Mouse (Mus musculus) lung, adult 2 months (tissue): ENCODE results near the gene Scamp4.

Source experiments
- CTCF ChIP-seq: fragments of 200-500 bp; IDR thresholded peaks from 2 replicates; pipeline ENCODE4 v1.5.1; 2011; ENCODE audit warnings: mild to moderate bottlenecking, low read length, control low read depth; ENCODE audit not compliant: insufficient read depth
- POLR2A ChIP-seq: fragments of 200-500 bp; IDR thresholded peaks from 2 replicates; pipeline ENCODE4 v1.6.1; 2011; ENCODE audit warnings: low read depth, mild to moderate bottlenecking, control low read depth, low read length, borderline replicate concordance; ENCODE audit errors: extremely low read depth

- TF ChIP-seq POLR2A (no peak), CTCF (no peak)
Observed at GRCm38 (mm10) chr10:80553997-80554396, 48.7 kb upstream of the Scamp4 start.
